Mouse (Mus musculus): ENCODE measurements around the gene Rbks. TPM values are rescaled to one million over a fixed set of nuclear protein-coding genes. Genes with fewer than 3 reads are reported as not detected.
"Not testable (repeated sequence)": the region's sequence is repeated elsewhere in the genome, so short reads cannot be mapped to it uniquely, and the experiment has no call there.

The Rbks gene
- total RNA-seq, 2 experiments from 2014 or later, result 3.0 to 3.4 TPM

DNA sequence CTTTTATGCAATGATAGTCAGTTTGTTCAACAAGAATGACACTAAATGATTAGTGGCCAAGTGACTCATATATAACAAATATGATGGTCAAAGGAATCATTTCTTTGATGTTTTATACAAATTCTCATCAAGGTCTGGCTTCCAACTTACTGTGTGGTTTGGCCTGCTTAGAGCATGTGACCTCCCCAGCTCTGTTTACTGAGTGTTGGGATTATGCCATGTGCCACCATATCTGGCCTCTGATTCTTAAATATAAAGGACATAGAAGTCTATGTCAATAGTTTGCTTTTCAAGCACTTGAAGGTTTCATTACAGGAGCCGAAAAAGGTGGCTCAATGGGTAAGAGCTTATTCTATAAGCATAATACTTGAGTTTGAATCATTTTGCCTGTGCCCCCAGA lies 15.1 kb downstream of the Rbks start:
- intact Hi-C loops (cut with DNase I), result no loop called here
- DNase-seq (ENCODE audit: low spot score in 2 of 2), result no peak

DNA sequence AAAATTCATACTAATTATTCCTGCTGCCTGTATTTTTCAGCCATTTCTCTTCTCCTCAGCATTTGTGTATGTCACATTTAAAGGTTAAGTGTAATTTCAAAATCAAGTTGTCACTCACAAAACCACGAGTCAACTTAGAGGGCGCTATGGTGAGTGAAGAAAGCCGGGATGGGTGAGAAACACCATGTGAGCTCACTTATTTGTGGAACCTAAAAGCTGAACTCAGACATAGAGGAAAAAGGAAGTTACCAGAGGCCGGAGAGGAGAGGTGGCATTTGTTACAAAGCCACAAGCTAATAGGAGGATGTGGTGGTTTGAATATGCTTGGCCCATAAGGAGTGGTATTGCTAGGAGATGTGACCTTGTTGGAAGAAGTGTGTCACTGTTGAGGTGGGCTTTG lies 17.2 kb downstream of the Rbks start:
- intact Hi-C loops (cut with DNase I), result no loop called here
- DNase-seq (ENCODE audit: low spot score in 2 of 2), result no peak

DNA sequence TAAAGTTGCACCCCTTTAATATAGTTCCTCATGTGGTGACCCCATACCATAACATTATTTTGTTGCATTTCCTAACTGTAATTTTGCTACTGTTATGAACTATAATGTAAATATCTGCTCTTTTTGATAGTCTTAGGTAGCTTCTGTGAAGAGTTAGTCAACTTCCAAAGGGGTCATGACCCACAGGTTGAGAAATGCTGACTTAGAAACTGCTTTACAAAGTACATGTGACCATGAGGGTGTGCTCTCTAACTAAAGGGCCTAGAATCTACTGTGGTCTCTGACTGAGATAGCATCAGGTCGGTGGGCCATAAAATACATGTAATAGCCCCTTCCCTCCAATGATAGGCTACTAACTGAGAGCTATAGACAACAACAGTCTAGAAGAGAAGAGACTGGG lies 19.4 kb downstream of the Rbks start:
- intact Hi-C loops (cut with DNase I), result no loop called here
- no peak for DNase-seq (ENCODE audit: low spot score in 2 of 2)

DNA sequence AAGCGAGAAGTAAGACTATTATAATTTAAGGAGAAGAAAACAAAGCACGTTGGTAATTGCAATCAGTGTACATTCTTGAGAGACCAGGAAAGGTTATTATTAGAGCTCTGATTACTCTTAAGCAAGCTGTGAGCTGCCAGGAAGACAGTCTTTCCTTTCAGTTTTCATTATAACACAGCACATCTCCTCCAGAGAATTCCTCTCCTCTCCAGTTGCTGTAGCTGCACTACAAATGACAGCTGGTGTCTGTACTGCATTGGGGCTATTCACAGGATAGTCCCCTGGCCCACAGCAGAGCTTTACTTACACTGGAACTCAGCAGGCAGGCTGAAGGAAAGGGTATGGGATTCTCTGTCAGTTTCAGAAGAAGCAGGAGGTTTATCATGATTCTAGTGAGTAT lies 24.0 kb downstream of the Rbks start:
- DNase-seq (ENCODE audit: low spot score in 2 of 2), result no peak
- intact Hi-C loops (cut with DNase I), result no loop called here

DNA sequence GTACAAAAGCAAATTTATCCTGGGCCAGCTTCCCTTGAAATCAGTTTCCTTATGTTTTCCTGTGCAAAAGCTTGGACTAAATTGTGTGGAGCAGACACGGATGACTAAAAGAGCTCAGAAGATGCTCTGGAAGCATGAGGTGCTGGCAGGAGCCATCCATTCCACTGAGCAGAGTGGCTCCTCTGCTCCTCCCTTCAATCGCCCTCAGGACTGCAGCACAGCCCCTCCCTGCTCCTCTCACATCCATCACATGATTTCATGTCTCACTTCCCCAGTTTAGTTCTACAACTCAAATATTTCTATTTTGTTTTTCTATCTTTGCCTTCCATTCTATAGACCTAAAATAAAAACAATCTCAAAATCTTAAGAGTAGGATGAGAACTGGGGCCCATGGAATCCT lies 26.3 kb downstream of the Rbks start:
- DNase-seq (ENCODE audit: low spot score in 2 of 2), result no peak
- intact Hi-C loops (cut with DNase I), result no loop called here

GRCm38 (mm10) chr5:31669984-31670383 lies 27.4 kb downstream of the Rbks start:
- intact Hi-C loops (cut with DNase I), result no loop called here

DNA sequence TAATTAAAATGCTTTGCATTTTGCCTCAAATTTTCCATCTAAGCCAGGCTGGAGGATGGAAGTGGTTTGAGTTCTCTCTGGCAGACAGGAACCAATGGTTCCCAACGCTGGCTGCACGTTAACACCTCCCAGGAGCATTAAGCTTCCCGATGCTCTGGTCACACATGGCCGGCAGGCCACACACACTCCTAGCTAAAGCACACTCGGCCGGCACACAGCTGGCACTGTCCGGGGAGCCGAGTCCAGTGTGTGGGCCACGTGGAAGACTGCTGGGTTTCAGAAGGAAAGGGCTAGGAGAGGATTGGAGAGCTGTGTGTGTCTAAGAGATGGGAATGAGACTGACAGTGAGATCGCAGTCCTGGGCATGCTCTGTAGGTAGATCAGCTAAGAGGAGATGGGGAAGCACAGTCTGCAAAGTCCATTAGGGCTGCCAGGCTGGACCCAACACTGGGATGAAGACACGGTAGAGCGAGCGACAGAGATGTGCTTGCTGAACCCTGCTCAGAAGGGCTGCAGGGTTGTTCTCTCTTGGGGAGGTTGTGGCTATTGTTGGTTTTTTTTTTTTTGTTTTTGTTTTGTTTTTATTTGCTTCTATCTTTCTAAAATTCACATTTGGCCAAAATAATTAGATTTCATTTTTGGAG lies 29.0 kb downstream of the Rbks start:
- DNase-seq (ENCODE audit: low spot score in 2 of 2), result no peak
- intact Hi-C loops (cut with DNase I), result no loop called here

More at GRCm38 (mm10) chr5:31669984-31670383, 27.4 kb downstream of the Rbks start:
- no peak for DNase-seq (ENCODE audit: low spot score in 2 of 2)

- intact Hi-C loops (cut with DNase I), result no loop called here
- DNase-seq (ENCODE audit: low spot score in 2 of 2), result no peak
These were observed 31.3 kb downstream of the Rbks start for GRCm38 (mm10) chr5:31666176-31666575.

DNA sequence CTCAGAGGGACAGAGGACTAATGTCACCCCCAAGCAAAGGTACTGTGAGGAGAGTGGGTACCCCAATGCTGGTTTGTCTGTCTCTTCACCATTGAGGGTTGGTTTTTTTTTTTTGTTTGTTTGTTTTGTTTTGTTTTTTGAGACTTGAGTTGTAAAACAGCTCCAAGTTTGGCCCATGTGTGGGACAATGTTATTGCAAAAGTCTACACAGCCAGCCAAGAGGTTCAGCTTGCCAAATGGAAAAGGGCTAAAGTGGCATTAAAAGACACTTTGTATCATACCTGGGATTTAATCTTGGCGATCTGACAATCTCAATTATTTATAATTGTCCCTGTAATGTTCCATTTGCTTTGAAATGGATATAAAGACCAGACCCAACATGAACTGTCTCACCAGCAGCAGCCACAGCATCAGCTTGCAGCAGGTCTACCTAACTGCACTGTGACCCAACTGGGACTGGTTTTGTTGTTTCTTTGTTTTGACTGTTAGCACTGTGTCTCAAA lies 41.7 kb downstream of the Rbks start:
- intact Hi-C loops (cut with DNase I), result no loop called here
- DNase-seq (ENCODE audit: low spot score in 2 of 2), result no peak

- intact Hi-C loops (cut with DNase I), result no loop called here
These were observed 46.7 kb downstream of the Rbks start for GRCm38 (mm10) chr5:31650518-31651288.

DNA sequence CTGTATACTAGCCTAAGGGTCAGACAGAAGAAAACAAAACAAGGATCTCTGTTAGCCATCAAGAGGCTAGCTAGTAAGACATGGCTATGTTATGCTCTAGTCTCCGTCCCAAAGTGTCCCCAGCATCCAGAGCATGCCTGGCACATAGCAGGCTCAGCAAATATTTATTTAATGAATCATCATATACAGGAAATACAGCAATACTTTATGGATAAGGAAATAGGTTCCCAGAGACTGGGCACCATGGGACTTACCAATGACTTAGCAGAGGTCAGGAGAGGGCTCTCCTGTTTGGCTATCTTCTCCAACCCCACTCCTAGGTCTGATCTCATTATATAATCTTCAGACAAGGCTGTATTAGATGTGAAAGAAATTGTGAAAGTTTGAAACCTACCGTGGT lies 50.1 kb downstream of the Rbks start:
- DNase-seq (ENCODE audit: low spot score in 2 of 2), result no peak
- intact Hi-C loops (cut with DNase I), result no loop called here

More at GRCm38 (mm10) chr5:31650518-31651288, 46.7 kb downstream of the Rbks start:
- DNase-seq (ENCODE audit: low spot score in 2 of 2), result no peak

DNA sequence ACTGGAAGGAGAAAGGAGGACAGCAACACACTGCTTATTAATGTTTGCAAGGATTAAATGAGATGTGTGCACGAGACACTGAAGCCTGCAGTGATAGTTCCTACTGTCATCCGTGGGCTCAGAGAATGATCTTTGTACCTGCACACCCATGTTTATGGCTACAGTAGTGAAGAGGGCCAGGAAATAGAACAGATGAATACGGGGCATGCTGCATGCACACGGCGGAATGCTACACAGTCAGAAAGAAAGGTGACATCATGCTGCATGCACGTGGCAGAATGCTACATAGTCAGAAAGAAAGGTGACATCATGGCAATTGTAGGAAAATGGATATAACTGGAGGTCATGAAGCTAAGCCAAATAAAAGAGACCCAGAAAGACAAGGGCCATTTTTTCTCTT lies 50.9 kb downstream of the Rbks start:
- DNase-seq (ENCODE audit: low spot score in 2 of 2), result no peak
- intact Hi-C loops (cut with DNase I), result no loop called here

DNA sequence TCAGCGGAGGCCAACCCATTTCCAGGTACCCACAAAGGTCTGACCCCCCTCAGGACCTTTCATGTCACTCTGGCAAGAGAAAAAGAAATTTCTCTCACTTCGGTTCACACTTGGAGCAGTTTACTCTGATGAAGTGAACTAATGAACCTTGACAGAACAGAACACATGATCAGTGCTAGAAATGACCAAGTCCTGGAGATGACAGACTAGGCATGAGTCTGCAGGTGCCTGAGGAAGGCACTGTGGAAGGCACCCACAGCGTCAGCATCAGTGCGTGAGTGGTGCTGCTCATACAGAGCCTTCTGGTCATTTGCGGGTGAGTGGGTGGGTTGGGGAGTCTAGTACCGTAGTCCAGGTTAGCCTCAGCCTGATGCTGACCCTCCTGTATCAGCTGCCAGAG lies 51.6 kb downstream of the Rbks start:
- DNase-seq (ENCODE audit: low spot score in 2 of 2), result no peak

GRCm38 (mm10) chr5:31644847-31645246 lies 52.6 kb downstream of the Rbks start:
- intact Hi-C loops (cut with DNase I), result no loop called here
- DNase-seq (ENCODE audit: low spot score in 2 of 2), result no peak

More for the DNA sequence above, 51.6 kb downstream of the Rbks start:
- intact Hi-C loops (cut with DNase I), result no loop called here

DNA sequence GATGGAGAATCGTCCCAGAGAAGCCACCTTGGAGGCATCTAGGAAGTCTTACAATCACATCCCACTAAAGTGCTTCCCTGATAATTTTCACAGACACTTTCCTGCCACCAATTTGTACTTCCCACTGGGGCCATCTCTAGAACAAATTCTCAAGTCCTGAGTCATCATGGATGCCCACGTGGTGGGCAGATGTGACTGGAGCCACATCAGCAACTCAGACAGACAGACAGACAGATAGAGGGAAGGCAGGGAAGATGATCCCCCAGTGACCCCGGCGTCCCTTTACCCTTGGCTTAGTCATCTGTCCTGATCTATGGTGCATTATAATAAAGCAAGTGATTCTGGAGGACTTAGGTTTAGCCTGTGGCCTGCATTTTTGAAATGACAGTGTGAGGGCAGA lies 53.2 kb downstream of the Rbks start:
- DNase-seq (ENCODE audit: low spot score in 2 of 2), result no peak
- intact Hi-C loops (cut with DNase I), result no loop called here

DNA sequence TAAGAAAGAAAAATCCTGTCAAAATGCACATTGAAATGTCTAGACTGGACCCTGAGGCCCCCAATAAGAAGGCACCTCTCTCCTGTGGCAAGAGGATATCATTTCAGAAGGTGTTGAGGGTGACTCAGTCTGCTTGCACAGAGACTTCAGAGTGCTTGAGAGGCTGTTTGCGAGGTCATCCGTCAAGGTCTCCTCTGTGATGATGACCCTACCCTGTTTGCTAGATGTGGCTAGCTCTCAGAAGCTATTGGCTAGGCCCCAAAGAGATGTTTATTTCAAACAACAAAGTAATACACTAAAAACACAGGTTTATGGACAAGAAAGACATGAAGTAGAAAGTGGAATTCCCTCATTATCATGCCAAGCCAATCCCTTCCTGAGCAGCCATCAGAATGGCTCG lies 55.1 kb downstream of the Rbks start:
- intact Hi-C loops (cut with DNase I), result no loop called here
- DNase-seq (ENCODE audit: low spot score in 2 of 2), result no peak

DNA sequence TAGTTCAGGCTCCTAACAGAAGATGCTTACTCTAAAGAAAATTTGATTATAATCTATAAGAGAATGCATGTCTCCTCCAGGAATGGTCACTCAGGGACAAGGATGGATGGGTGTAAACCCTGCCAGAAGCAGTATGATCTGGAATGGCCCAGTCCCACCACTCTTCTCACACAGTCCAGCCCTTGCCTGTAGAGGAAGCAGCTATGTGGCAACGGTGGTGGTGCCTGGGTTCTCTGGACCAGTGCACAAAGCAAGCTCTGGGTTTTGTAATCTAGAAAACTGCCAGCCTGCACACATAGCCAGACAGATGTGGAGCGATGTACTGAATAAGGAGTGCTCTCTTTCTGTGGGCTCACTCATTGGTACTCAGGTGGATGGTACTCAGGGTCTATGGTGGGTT lies 56.9 kb downstream of the Rbks start:
- intact Hi-C loops (cut with DNase I), result no loop called here
- no peak for DNase-seq (ENCODE audit: low spot score in 2 of 2)

DNA sequence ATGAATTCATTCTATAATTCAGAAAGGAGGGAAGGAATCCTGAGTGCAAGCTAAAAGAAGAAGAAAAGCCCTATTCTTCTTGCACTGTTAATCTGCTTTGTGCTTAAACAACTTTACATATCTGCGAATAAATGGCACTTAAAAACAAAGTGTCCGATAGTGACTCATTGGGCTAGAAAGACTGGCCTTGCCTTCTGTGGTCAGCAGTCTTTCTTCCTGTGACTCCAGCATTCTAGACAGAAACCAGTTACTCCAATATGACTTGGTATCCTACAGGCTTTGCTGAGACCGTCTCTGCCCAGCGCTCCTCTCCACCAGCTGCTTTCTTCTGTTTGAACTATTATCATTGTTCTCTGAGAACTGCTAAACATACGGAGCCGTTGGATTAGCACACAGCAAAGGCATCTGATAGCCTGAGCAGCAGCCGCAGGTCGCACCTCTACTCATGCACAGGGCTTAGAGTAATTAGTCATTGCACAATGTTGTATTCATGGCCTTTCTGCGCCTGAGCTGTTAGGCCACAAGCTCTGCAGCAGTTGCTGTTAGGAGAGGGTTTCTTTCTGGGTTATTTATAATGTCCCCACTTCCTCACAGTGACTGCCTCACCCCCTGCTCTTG lies 60.7 kb downstream of the Rbks start:
- no peak for DNase-seq (ENCODE audit: low spot score in 2 of 2)
- intact Hi-C loops (cut with DNase I), result no loop called here

DNA sequence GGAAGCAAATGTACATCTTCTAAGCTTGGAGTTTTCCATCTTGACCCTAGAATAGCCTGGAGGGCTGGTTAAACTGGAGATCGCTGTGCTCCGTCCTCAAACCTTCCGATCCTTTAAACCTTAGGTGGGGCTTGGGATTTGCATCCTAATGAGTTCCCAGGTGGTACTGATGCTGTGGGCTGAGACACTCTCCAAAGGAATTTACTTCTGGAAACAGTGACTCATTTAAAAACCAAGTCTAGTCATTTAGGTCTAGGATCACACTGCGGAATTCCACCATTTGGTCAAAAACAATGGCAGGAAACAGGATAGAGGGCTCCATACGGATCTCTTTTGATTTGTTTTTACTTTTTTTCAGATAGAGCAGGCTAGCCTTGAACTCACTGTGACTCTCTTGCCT lies 62.7 kb downstream of the Rbks start:
- no peak for DNase-seq (ENCODE audit: low spot score in 2 of 2)
- intact Hi-C loops (cut with DNase I), result no loop called here

- intact Hi-C loops (cut with DNase I), result no loop called here
- no peak for DNase-seq (ENCODE audit: low spot score in 2 of 2)
These were observed 63.3 kb downstream of the Rbks start for GRCm38 (mm10) chr5:31634161-31634560.

DNA sequence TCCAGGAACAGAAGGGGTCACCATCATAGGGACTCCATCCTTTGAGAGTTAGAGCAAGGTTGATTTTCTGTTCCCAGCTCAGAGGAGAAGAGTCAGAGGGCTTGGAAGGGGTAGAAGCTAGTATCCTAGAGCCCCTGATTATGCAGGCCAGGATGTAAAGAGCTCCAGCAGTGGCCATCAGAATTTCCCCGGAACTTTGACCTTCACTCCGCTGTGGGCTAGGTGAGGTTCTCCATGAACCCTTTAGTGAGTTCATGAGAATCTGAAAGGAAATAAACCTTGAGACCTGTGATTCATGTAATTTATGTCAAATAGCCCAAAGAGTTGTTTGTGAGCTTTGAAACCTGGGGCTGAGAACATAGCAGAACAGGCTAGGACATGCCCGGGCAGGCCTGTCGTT lies 66.3 kb downstream of the Rbks start:
- DNase-seq (ENCODE audit: low spot score in 2 of 2); intact Hi-C loops (cut with DNase I): not testable (repeated sequence)

All from left cerebral cortex, postnatal 36 days (tissue).